Mouse (Mus musculus) ovary, adult 2 months (tissue): ENCODE data around the gene Nmi. TPM values are rescaled to one million over a fixed set of nuclear protein-coding genes. Genes with fewer than 3 reads are reported as not detected.

ENCODE experiments used
- polyA plus RNA-seq: library from polyadenylated mRNA; depleted of rRNA; stranded (reverse); fragments of >200 nt; gene quantifications from 2 replicates; pipeline ENCODE4 v1.2.3, GENCODE M21; 2012; rRNA removed

Gene Nmi
- 1.1 and 1.4 TPM in 2 replicates for polyA plus RNA-seq

GRCm38 (mm10) chr2:51973410-51973968, at the start of gene Nmi:
Nmi (minus strand) TSS chr2:51973494.

GRCm38 (mm10) chr2:51934574-51935334, 38.5 kb downstream of the Nmi start, which contains the start of gene Rbm43:
Rbm43 (minus strand) TSS chr2:51935163.

Other genes starting within 250 kb of the Nmi start
- gene Rbm43, start 38.3 kb downstream of the Nmi start, polyA plus RNA-seq, result 11.2 and 12.5 TPM in 2 replicates
- 1.1 and 1.7 TPM in 2 replicates for gene Tnfaip6, start 64.5 kb upstream of the Nmi start, polyA plus RNA-seq
- 0.86 and 4.6 TPM in 2 replicates for gene Rif1, start 99.3 kb upstream of the Nmi start, polyA plus RNA-seq